Mouse (Mus musculus) hematopoietic stem cell, adult 5-6 weeks (primary cell): Measurements from ENCODE around the gene Ntf3. TPM values are rescaled to one million over a fixed set of nuclear protein-coding genes. Genes with fewer than 3 reads are reported as not detected.

Experiments used
- ATAC-seq, 2 experiments: fragments of 125-278 bp in 1 of 2; replicated peaks in 1 of 2; 2 replicates each; pipeline ENCODE4 v1.8.0; 2016 to 2017; ENCODE audit warnings: inconsistent platforms in 2 of 2, mild to moderate bottlenecking in 2 of 2, moderate number of reproducible peaks in 2 of 2, low read depth in 1 of 2, moderate TSS enrichment in 1 of 2; ENCODE audit not compliant: low FRiP score in 2 of 2, poor library complexity in 2 of 2, severe bottlenecking in 2 of 2, insufficient read depth in 1 of 2, low TSS enrichment in 1 of 2
- total RNA-seq: library from RNA; stranded (forward); fragments of 172-1452, 232-1000 nt; gene quantifications from 2 replicates; pipeline ENCODE4 v1.2.3, GENCODE M21; 2017

Gene Ntf3
- total RNA-seq, 1 experiment from 2014 or later: not detected

- ATAC-seq: no peak
Measured at GRCm38 (mm10) chr6:126162351-126162758, 4.4 kb downstream of the Ntf3 start.

DNA sequence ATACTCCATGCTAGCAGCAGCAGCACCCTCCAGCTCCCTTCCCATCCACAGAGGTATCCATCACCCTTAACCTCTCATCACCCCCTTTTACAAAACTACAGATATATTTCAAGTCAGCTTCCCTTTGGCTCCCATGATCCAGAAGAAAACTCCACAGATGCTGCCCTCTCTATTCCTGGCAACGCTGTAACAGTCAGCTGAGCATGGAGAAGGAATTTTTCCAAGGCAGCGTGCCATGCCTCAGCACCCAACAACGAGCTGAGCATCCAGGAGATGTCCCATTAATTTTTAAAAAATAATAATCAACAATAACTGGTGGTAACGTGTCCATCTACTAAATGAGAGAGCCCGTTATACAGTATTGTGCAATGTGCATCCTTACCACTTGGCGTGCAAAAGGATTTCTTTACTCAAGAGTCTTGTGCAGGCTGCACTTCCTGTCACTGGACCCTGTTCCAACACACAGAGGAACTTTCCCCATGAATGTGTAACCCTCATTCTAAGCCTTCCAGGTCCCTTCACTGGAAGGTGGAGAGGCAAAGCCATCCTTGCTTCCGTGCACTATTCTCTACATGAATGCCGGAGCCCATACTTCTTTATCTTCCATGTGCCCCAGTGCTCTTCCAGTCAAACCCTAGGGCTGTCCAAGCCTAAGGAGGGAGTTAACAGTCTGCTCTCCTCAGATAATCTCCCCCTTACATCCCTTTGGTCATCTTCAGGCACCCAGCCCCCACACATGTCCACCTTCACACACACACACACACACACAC lies 5.0 kb downstream of the Ntf3 start:
- ATAC-seq: no peak

- no peak for ATAC-seq
Measured at GRCm38 (mm10) chr6:126160067-126160411, 6.7 kb downstream of the Ntf3 start.

DNA sequence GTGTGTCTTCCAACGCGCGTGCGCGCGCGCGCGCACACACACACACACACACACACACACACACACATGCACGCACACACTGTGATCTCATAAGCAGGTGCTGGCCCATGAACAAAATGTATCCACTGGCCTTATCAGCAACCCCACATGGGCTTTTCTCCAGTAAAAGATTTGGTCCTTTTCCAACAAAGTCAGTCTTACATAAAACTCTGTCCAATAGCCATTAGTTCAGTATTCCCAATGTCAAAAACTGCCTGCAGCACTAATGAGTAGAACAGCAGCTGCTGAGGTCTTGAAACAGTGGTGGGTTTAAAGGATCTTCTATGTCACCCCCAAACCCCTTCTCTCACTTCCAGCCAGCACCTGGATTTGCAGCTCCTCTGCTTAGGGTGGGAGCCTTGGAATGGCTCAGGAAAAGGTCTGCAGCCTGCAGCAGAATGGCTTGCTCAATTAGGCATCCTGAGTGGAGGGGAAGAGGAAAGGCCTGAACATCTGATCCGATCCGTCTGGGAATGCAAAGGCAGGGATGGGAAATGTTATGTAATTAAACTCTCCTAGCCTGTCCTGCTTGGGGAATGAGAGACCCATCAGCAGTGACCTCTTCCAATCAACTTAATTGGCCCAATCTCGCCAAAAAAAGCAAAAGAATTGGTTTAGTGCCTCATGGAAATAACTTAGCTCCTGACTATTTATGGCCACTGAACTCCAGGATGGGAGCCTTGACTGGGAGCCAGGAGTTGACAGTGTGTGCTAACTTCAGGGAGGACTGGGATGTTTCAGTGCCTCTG lies 7.2 kb downstream of the Ntf3 start:
- ATAC-seq: no peak

DNA sequence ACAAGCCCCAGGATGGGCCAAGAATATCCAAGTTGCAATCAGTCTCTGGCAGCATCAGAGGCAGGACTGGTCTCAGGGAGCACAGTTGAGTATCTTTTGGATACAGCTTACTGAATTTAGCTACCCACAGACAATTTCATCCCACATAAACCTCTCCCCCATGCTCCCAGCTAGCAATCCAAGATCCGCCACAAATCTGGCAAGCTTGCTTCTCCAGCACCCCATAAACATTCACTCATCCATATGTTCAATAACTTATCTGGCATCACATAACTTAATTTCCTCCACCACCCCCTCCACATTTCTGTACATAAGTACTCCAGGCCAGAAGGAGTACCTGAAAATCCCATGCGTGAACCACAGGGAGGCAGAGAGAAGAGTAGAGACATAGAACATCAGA lies 10.8 kb downstream of the Ntf3 start:
- ATAC-seq: no peak

- ATAC-seq: 0 out of 4 replicates have a peak, but pooled peaks of 1 of the 2 experiments have one; percentile 25
Measured at GRCm38 (mm10) chr6:126154372-126154982, 12.2 kb downstream of the Ntf3 start.

DNA sequence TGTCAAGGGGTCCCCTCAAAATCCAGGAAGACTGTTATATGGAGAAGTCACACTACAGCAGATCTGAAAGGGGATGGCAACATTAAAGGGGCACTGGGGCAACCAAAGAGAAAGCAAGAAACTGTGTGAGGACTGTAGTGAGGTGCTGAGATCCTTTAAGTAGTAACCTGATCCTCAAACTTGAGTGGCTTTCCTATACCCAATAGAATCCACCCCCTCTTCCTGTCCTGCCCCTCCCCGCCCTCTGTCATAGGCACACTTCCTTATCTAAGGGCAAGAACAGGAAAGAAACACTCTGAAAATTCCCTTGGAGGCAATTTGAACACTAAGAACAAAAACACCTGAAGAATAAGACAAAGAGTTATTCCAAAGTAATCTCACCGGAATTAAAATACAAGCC lies 13.6 kb downstream of the Ntf3 start:
- no peak for ATAC-seq

GRCm38 (mm10) chr6:126143659-126144058 lies 23.1 kb downstream of the Ntf3 start:
- no peak for ATAC-seq

GRCm38 (mm10) chr6:126142741-126143140 lies 24.0 kb downstream of the Ntf3 start:
- ATAC-seq: no peak

GRCm38 (mm10) chr6:126142021-126142554 lies 24.6 kb downstream of the Ntf3 start:
- no peak for ATAC-seq

DNA sequence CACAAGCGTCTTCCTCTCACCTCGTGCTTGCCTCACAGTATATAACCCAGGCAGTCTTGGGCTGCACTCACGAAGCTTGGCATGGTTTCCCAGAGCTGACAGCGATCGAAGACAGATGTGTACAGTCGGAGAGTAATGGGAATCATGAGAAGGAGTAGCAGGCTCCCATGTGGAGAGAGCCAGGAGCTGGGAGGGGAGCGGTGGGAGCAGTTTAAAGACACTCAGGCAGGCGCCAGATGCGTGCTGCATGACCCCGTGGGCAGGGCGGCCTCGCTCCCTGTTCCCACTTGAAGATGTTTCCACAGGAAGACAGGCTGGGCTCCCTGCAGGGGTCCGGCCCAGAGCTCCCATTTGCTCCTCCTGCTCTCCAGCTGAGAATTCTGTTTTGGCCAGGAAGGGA lies 25.2 kb downstream of the Ntf3 start:
- no peak for ATAC-seq

DNA sequence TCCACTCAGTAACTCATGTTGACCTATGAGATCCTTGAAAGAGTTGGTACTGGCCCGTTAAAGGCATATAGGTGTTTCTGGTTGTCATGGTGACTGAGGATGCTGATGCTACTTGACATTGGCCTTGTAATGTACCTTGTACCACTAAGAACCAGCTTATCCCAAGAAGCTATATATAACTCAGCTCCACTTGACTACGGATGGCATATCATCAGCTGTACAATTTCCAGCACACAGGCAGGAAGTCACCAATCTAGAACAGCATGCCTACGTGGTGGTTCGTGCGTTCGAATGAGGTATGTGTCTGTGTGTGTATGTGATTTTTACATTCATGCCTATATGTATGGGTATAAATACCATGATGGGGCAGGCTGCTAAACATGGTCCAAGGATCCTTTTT lies 25.7 kb downstream of the Ntf3 start:
- ATAC-seq: no peak

- no peak for ATAC-seq
Measured at GRCm38 (mm10) chr6:126140416-126140815, 26.3 kb downstream of the Ntf3 start.

DNA sequence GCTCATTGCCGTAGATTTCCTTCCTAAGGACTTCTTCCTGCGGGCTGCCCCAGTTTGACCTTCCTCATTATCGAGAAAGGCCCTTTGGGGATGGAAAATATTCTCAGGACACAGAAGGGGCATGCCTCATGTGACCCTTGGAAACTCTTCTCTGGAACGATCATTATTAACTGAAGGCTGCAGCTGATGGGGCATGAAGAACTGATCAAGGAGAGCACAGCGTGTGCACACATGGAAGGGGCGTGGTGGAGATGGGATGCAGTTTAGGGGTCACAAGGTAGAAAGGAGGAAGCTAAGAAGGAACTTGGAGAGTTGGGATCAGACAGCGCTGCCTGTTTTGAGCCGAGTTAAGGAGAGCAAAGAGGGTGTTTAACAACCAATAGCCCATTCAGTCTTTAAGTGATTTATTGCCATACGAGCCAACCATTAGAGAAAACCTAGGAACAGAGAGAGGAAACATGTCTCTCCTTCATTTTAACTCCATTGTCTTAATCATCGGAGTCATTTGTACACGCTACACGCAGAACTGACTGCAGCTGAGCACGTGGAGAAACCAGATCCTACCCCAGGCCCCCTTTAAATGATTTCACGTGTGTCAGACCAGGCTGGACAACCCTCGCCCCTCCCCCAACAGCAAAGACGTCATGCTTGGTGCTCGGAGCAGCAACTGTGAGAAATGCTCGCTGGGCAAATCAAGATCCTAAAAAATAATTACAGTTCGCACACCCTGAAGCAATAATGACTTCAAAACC lies 32.4 kb downstream of the Ntf3 start:
- no peak for ATAC-seq

DNA sequence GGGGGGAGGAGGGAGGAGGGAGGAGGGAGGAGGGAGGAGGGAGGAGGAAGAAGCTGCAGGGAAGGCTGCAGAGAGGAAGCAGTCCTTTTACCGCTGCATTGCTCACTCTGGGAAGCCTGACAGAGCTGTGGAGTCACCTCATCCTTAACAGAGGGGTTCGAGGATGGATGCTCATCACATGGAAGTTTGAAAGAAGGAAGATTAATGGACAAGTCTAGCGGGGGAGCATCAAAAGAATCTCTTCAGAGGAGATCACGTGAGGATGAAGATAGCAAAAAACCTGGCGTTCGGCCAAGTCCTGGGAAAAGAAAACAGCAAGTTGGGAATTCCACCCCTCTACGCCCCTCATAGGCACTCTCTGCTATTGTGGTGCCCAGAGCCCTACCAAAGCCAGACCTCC lies 38.5 kb downstream of the Ntf3 start:
- no peak for ATAC-seq

DNA sequence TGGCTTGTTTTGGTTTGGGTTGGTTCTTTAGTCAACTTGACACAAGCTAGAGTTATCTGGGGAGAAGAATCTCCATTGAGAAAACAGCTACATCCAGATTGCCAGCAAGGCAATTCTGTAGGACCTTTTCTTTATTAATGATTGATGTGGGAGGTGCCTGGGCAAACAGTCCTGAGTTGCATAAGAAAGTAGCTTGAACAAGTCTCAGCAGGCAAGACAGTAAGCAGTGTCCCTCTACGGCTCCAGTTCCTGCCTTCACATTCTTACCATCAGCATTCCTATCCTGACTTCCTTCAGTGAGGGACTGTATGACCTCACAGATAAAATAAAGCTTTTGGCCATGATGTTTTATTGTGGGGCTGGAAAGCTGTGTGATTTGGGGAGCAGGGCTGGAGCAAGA lies 48.5 kb downstream of the Ntf3 start:
- no peak for ATAC-seq

DNA sequence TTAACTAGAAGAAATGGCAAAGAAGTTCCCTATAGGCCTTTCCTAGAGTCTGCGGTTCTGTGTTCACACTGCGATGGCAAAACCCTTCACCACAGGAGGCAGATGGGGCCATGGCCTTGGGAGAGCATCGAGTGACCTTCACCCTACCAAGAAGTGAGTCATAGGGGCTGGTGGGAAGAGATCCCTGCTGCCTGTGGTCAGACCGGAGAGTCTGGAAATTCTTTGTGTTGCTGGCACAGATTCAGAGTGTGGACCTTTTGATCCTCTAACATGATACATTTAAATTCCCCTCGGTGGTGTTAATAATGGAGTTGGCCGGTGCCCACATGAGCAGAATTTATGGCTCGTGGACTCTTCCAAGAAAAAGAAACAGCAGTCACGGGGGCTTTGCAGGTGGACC lies 49.5 kb downstream of the Ntf3 start:
- ATAC-seq: no peak
